Mouse (Mus musculus) thymus, adult 2 months (tissue): ENCODE data around the gene Gm4869.

ENCODE experiments used
- CTCF ChIP-seq: fragments of 200-500 bp; IDR thresholded peaks from 2 replicates; pipeline ENCODE4 v1.5.1; 2012; ENCODE audit warnings: mild to moderate bottlenecking, control low read depth, low read length, moderate library complexity, borderline replicate concordance; ENCODE audit not compliant: control insufficient read depth, poor library complexity, insufficient read depth; ENCODE audit errors: extremely low read depth
- POLR2A ChIP-seq: fragments of 200-500 bp; IDR thresholded peaks from 2 replicates; pipeline ENCODE4 v1.6.1; 2012; ENCODE audit warnings: mild to moderate bottlenecking, low read length, control low read depth, moderate library complexity; ENCODE audit not compliant: control insufficient read depth, poor library complexity, insufficient read depth; ENCODE audit errors: extremely low read depth

- TF ChIP-seq CTCF, result no peak
- TF ChIP-seq POLR2A, result 0 out of 2 replicates have a peak, but pooled peaks have one; percentile 17
Observed at GRCm38 (mm10) chr5:140419442-140420080, 25.9 kb upstream of the Gm4869 start.
